Mouse (Mus musculus) cerebellum, adult 2 months (tissue): Measurements from ENCODE around the gene Selenon.

Source experiments
- CTCF ChIP-seq: fragments of 200-500 bp; IDR thresholded peaks from 2 replicates; pipeline ENCODE4 v1.5.1; 2011; ENCODE audit warnings: low read depth, mild to moderate bottlenecking, control low read depth, low read length, moderate library complexity, borderline replicate concordance; ENCODE audit not compliant: insufficient read depth
- POLR2A ChIP-seq: fragments of 200-500 bp; IDR thresholded peaks from 2 replicates; pipeline ENCODE4 v1.6.1; 2011; ENCODE audit warnings: low read length, control low read depth, borderline replicate concordance; ENCODE audit not compliant: insufficient read depth

GRCm38 (mm10) chr4:134558570-134559113 is 6.7 kb upstream of the Selenon start:
- no peak for TF ChIP-seq POLR2A
- no peak for TF ChIP-seq CTCF
